Mouse (Mus musculus): ENCODE measurements around the gene Hist1h1b. TPM values are rescaled to one million over a fixed set of nuclear protein-coding genes. Genes with fewer than 3 reads are reported as not detected.
"Not testable (repeated sequence)": the region's sequence is repeated elsewhere in the genome, so short reads cannot be mapped to it uniquely, and the experiment has no call there.

The Hist1h1b gene
- polyA plus RNA-seq, 1 experiment from 2014 or later, result 10.5 TPM

- H3K4me2 ChIP-seq (replicated peaks; ENCODE audit: low read depth); ATAC-seq (ENCODE audit: low FRiP score, low TSS enrichment); H3K4me1 ChIP-seq (replicated peaks; ENCODE audit: control insufficient read depth, insufficient read depth): not testable (repeated sequence)
Measured at GRCm38 (mm10) chr13:21797163-21797562, 16.7 kb upstream of the Hist1h1b start.

GRCm38 (mm10) chr13:21795584-21795983 is 15.2 kb upstream of the Hist1h1b start:
- Histone ChIP-seq H3K4me1 (replicated peaks; ENCODE audit: control insufficient read depth, insufficient read depth) (no peaks in the 10 kb centered on the region), H3K9me3 (ENCODE audit: control insufficient read depth, low read length) (no peaks in the 10 kb centered on the region), H3K27ac (replicated peaks) (no peak overlapping the region), H3K27me3 (ENCODE audit: control insufficient read depth, insufficient read depth, low read length) (no peaks in the 10 kb centered on the region), H3K9ac (ENCODE audit: low read length) (no peak overlapping the region), H3K36me3 (ENCODE audit: control insufficient read depth, insufficient read depth, low read length) (no peaks in the 10 kb centered on the region), H3K4me3 (ENCODE audit: low read depth, low read length) (no peak overlapping the region), H3K4me2 (replicated peaks; ENCODE audit: low read depth) (no peak overlapping the region)
- no peak for ATAC-seq (ENCODE audit: low FRiP score, low TSS enrichment)
- TF ChIP-seq CTCF (IDR thresholded peaks at IDR 0.05; ENCODE audit: low read depth), result no peak
- TF ChIP-seq EP300 (optimal IDR thresholded peaks at IDR 0.05), result no peak
- 91% methylated on average over 7 of the region's 7 CpGs for WGBS
- DNase-seq (ENCODE audit: low spot score), result no peak

More at GRCm38 (mm10) chr13:21797163-21797562, 16.7 kb upstream of the Hist1h1b start:
- DNase-seq (ENCODE audit: low spot score); H3K4me3 ChIP-seq (ENCODE audit: low read depth, low read length); H3K27me3 ChIP-seq (ENCODE audit: control insufficient read depth, insufficient read depth, low read length); H3K36me3 ChIP-seq (ENCODE audit: control insufficient read depth, insufficient read depth, low read length); H3K9ac ChIP-seq (ENCODE audit: low read length); H3K9me3 ChIP-seq (ENCODE audit: control insufficient read depth, low read length); H3K27ac ChIP-seq (replicated peaks): not testable (repeated sequence)

GRCm38 (mm10) chr13:21790601-21791283 is 10.3 kb upstream of the Hist1h1b start:
- ATAC-seq (ENCODE audit: low FRiP score, low TSS enrichment), result no peak
- Histone ChIP-seq H3K27me3 (ENCODE audit: control insufficient read depth, insufficient read depth, low read length) (no peaks in the 10 kb centered on the region), H3K36me3 (ENCODE audit: control insufficient read depth, insufficient read depth, low read length) (no peaks in the 10 kb centered on the region), H3K4me3 (ENCODE audit: low read depth, low read length) (0 out of 2 replicates have a peak overlapping the region, but pooled peaks have one; percentile 1), H3K9ac (ENCODE audit: low read length) (no peak overlapping the region; the same call in 1 of the 2 replicates), H3K4me1 (replicated peaks; ENCODE audit: control insufficient read depth, insufficient read depth) (no peaks in the 10 kb centered on the region), H3K9me3 (ENCODE audit: control insufficient read depth, low read length) (no peaks in the 10 kb centered on the region), H3K4me2 (replicated peaks; ENCODE audit: low read depth) (peak overlapping the region; percentile 34), H3K27ac (replicated peaks) (no peak overlapping the region)
- 13% methylated on average over 16 of the region's 18 CpGs for WGBS
- peak; percentile 22 for DNase-seq (ENCODE audit: low spot score)
- TF ChIP-seq CTCF (IDR thresholded peaks at IDR 0.05; ENCODE audit: low read depth) (no peak), EP300 (optimal IDR thresholded peaks at IDR 0.05) (no peak)

- TF ChIP-seq CTCF (IDR thresholded peaks at IDR 0.05; ENCODE audit: low read depth), result no peak
- no peak for TF ChIP-seq EP300 (optimal IDR thresholded peaks at IDR 0.05)
Measured at GRCm38 (mm10) chr13:21789925-21790324, 9.5 kb upstream of the Hist1h1b start.

GRCm38 (mm10) chr13:21787760-21788593 is 7.6 kb upstream of the Hist1h1b start:
- no peaks in the 10 kb centered on the region for H3K27me3 ChIP-seq (ENCODE audit: control insufficient read depth, insufficient read depth, low read length)
- H3K4me3 ChIP-seq (ENCODE audit: low read depth, low read length), result no peak overlapping the region

More at GRCm38 (mm10) chr13:21789925-21790324, 9.5 kb upstream of the Hist1h1b start:
- no peaks in the 10 kb centered on the region for H3K4me1 ChIP-seq (replicated peaks; ENCODE audit: control insufficient read depth, insufficient read depth)
- H3K4me2 ChIP-seq (replicated peaks; ENCODE audit: low read depth), result no peak overlapping the region
- no peaks in the 10 kb centered on the region for H3K9me3 ChIP-seq (ENCODE audit: control insufficient read depth, low read length)
- H3K9ac ChIP-seq (ENCODE audit: low read length), result no peak overlapping the region
- no peak overlapping the region for H3K27ac ChIP-seq (replicated peaks)
- ATAC-seq (ENCODE audit: low FRiP score, low TSS enrichment) (no peak), DNase-seq (ENCODE audit: low spot score) (no peak)
- H3K4me3 ChIP-seq (ENCODE audit: low read depth, low read length), result no peak overlapping the region
- WGBS, result 63% methylated on average over 6 of the region's 6 CpGs
- no peaks in the 10 kb centered on the region for H3K27me3 ChIP-seq (ENCODE audit: control insufficient read depth, insufficient read depth, low read length)
- H3K36me3 ChIP-seq (ENCODE audit: control insufficient read depth, insufficient read depth, low read length), result no peaks in the 10 kb centered on the region

More at GRCm38 (mm10) chr13:21787760-21788593, 7.6 kb upstream of the Hist1h1b start:
- no peak for DNase-seq (ENCODE audit: low spot score)
- TF ChIP-seq EP300 (optimal IDR thresholded peaks at IDR 0.05) (no peak), CTCF (IDR thresholded peaks at IDR 0.05; ENCODE audit: low read depth) (no peak)
- Histone ChIP-seq H3K9me3 (ENCODE audit: control insufficient read depth, low read length) (no peaks in the 10 kb centered on the region), H3K9ac (ENCODE audit: low read length) (no peak overlapping the region), H3K4me2 (replicated peaks; ENCODE audit: low read depth) (peak overlapping the region; percentile 35), H3K27ac (replicated peaks) (peak overlapping the region; percentile 53; the same call in 1 of the 2 replicates), H3K36me3 (ENCODE audit: control insufficient read depth, insufficient read depth, low read length) (no peaks in the 10 kb centered on the region), H3K4me1 (replicated peaks; ENCODE audit: control insufficient read depth, insufficient read depth) (no peaks in the 10 kb centered on the region)
- peak; percentile 50 for ATAC-seq (ENCODE audit: low FRiP score, low TSS enrichment)
- WGBS, result 32% methylated on average over 13 of the region's 21 CpGs
